Mouse (Mus musculus): ENCODE measurements around the gene Prrxl1.
A peak's percentile ranks its signal among the peaks of the same experiment; 100 is the strongest.

Prrxl1 gene

GRCm38 (mm10) chr14:32599290-32600041 lies at the start of gene Prrxl1:
Gene Prrxl1, plus strand, starts transcription at chr14:32599407.
- no peak for DNase-seq (ENCODE audit: low spot score in 2 of 2)

GRCm38 (mm10) chr14:32551854-32552253 lies 47.4 kb upstream of the Prrxl1 start:
- DNase-seq (ENCODE audit: low spot score in 2 of 2), result no peak

DNA sequence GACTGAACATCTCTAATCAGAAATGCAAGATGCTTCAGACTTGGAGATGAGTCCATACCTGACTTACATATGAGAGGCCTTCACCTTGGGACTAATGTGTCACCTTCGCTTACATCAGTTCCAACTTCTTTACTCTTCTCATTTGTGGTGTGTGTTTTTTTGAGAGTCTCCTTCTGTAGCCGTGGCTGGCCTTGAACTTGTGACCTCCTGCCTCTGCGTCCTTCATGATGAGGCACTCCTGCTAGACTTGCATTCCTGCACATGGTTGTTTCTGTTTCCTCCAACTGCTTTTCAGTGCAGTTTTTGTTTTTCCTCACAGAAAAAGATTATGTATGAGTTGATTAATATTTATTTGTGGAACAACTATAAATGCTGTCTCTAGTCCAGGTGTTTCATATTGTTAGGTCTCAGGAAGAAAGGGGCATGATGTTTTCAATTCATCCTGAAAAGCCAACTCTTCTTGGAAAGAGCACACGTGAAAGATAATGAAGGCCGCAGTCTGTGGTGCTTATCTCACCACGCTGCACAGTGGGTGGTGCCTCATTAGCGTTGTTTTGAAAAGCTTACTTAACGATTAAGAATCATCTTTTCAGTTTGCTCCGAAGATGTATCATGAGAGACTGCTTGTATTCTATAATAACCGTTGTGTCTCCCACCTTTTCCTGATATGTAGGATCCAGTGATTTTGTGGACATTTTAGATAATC lies 45.9 kb upstream of the Prrxl1 start:
- no peak for DNase-seq (ENCODE audit: low spot score in 2 of 2)

DNA sequence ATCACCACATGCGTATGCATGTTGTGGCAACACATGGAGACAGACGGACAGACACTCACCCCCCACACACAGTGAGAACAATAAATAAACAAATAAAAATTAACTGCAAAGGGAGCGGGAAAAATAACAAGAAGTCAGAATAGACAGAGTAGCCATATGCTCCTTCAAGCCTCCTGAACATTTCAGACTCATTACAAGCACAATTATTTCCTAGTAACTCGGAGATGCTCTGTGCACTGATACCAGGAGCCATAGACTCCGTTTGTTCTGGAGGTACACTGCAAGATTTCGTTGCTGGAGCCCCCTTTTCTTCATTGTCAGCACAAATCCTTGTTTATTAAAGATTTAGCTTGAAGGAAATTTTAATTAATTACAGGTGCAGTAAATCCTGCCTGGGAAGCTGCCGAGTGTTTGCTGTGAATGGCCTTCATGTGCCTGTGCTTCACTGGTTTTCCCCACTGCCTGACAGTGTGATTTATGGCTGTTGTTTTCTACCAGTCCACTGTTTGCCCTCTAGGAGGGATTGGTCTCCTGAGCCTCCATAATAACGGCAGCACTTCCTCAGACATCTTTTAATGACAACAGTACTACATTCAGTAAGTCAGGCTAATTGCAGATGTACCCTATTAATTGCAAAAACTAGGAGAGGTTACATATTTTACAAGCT lies 44.2 kb upstream of the Prrxl1 start:
- no peak for DNase-seq (ENCODE audit: low spot score in 2 of 2)

DNA sequence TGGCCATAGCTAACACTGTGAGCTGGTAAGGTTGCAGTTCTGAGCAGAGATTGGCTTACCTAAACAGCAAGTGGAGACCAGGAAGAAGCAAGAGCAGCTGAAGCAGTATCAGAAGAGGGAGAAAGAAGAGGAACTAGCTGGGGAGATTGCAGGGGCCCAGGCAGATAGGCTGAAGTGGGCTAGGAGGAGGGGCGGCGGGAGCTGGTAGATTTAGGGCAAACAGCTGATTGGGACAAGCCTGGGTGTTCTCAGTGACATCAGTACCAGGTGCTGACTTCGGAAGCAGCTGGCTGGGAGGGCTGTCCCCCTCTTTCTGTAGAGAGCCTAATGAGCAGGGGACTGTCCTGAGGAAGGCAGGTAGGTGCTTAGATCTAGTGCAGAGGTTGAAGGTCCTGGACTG lies 37.8 kb upstream of the Prrxl1 start:
- no peak for DNase-seq (ENCODE audit: low spot score in 2 of 2)

DNA sequence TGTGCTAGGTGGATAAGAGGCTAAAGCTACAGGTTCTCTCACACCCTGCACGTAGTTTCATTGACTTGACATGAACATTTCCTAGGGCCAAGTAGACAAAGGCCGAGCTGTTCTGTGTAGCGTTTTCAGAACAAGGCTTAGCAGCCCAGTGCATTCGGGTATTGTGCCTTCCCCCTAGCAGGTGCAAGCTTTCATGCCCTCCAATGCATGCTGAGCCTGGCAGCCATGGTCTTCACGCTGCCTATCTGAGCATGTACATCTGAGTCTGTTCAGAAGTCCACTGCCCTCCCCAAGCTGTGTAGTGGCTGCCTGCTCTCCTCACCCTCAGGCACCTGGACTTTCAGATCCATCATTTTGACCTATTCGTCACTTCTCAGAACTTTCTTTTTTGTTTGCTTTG lies 35.5 kb upstream of the Prrxl1 start:
- no peak for DNase-seq (ENCODE audit: low spot score in 2 of 2)

GRCm38 (mm10) chr14:32572519-32572918 lies 26.7 kb upstream of the Prrxl1 start:
- DNase-seq (ENCODE audit: low spot score in 2 of 2), result no peak

GRCm38 (mm10) chr14:32578420-32578819 lies 20.8 kb upstream of the Prrxl1 start:
- DNase-seq (ENCODE audit: low spot score in 2 of 2), result no peak

- DNase-seq (ENCODE audit: low spot score in 2 of 2), result no peak
Measured at GRCm38 (mm10) chr14:32583696-32584095, 15.5 kb upstream of the Prrxl1 start.

DNA sequence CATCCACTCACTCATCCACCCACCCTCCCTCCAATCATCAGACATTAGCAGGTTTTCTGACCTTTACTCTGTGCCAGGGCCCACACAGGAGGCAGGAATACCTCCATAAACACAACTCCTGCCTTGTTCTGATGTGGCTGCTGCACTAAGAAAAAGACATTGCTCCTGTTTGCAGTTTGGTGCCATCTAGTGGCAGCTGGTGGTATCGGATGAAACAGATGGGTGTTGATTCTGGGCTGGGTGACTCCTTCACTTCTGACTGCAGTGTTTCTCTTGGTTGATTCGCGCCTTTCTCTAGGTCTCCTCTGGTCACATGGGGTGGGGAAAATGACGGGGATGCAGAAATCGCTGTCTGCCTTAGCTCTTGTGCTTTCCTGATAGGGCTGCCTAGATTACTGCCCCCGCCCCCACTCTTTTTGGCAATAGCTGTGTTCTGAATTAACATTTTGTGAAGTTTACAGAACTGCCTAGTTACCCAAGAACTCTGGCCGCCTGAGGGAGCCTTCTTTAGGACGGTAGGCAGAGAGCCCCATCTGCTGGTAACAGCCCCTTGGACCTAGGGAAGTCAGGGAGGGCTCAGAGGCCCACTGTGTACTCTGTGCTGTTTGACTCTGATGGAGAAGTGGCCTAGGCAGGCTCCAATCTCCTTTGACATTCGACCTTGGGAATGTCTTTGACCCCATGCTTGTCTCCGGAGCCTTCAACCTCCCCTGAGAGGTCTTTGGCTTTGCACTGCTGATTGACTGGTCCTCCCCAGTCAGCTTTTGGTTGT lies 12.0 kb upstream of the Prrxl1 start:
- peak; percentile 53 to 66 for DNase-seq (ENCODE audit: low spot score in 2 of 2)

GRCm38 (mm10) chr14:32590377-32590776 lies 8.8 kb upstream of the Prrxl1 start:
- DNase-seq (ENCODE audit: low spot score in 2 of 2), result no peak

DNA sequence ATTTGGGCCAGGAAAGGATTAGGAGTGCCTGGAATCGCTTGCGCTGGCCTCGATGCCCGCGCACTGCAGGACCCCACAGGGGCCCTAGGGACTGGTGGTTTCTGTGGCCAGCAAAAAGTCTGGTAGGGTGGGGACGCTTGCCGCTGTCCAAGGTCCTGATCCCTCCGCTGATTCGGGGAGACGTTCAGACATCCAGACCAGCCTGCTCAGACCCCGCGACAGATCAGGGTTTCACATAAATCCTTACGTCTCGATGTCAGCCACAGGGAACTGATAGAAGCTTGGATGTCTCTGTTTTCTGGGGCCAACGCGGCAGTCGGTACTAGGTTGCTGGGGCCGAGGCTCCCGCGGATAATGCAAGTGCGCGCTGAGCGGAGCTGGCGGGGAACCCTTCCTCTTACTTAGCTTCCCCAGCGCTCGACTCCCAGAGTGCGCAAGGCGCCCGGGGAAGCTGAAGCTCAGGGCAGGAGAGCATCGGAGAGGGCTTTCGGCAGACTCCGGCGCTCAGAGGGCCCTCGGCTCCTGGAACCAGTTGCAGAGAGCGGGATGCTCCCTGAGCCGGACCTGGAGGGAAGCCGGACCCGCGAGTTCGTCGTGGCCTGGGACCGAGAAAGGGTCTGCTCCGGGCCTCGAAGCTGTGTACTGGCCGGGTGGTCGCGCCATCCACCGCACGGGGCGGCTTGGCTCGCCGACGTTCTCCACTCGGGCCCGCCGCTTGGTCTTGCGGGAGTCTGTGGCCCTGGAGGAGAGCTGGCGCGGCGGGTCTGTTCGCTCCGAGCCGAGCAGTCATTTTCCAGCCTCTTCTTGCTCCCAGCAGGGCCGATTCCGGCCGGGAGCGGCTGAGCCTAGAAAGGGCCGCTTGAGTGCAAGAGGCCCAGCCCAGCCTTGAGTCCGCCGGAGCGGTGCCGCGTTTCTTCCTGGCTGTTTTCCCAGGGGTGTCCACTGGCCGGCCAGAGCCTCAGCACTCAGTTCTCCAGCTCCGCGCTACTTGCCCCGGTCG lies 1.7 kb upstream of the Prrxl1 start:
- DNase-seq (ENCODE audit: low spot score in 2 of 2), result peak; percentile 26 to 58

- no peak for DNase-seq (ENCODE audit: low spot score in 2 of 2)
Measured at GRCm38 (mm10) chr14:32598437-32599219, 579 bp upstream of the Prrxl1 start.

DNA sequence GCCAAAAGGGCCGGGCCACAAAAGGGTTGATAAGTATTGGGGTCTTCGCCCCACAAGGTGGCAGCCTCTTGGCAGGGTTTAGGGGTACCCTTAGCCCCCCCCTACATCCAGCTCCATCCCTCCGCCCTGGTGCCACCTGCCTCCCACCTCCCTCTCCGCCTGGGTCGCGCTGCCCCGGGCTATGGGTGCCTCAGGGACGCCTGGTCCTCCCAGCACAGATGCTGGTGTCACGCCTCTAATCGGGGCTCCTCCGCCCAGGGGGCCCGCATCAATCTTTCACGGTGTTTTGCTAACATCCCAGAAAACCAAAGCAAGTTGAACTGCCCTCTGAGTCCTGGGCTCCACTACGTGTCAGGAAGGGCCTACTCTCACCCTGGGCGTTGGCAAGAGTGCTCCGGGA lies 903 bp downstream of the Prrxl1 start:
- DNase-seq (ENCODE audit: low spot score in 2 of 2), result no peak

GRCm38 (mm10) chr14:32605508-32605907 lies 6.3 kb downstream of the Prrxl1 start:
- DNase-seq (ENCODE audit: low spot score in 2 of 2), result no peak

GRCm38 (mm10) chr14:32606316-32606715 lies 7.1 kb downstream of the Prrxl1 start:
- DNase-seq (ENCODE audit: low spot score in 2 of 2), result no peak

DNA sequence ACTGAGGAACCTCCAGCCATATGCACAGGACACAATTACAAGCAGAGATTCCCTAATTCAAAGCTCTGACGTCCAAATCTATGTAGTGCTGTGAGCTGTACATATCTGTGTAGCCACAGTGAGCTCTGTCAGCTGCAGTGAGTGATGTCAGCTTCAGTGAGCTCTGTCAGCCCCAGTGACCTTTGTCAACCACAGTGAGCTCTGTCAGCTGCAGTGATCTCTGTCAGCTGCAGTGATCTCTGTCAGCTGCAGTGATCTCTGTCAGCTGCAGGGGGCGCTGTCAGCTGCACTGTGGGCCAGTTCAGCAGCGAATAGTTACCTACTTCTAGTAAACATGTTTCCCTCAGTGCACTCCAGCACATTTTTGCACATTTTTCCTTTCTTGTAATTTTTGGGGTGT lies 10.2 kb downstream of the Prrxl1 start:
- peak in 1 of 2 experiments; percentile 32 for DNase-seq (ENCODE audit: low spot score in 2 of 2)

DNA sequence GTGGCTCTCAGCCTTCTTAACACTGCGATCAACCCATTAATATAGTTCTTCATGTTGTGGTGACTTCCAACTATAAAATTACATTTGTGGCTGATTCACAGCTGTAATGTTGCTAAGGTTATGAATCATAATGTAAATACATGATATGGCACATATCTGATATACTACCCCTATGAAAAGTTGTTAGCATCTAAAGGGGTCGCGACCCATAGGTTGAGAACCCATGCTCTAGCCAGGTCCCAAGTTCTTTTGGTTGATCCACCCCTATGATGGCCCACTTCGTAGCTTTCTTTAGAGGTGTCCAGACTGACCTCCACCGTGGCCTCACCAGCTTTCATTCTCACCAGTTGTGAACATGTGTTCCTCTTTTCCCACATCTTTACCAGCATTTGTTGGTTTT lies 18.0 kb downstream of the Prrxl1 start:
- DNase-seq (ENCODE audit: low spot score in 2 of 2), result no peak

DNA sequence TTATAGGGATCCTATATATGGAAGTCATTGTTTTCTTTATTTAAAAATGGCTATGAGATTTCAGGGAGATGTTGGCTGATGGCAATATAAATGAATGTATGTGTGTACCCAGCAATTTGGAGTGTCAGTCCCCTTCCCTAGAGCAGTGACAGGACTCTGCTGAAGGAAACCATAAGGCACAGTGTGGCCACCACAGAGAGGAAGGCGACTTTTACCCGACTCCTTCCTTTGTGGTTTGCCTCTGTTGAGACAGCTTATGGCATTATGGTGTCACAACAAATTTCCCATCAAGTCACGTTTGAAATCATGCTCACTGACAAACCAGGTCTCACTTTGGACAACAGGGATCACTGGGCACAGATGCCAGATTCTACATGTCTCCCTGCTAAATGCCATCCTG lies 25.0 kb downstream of the Prrxl1 start:
- no peak for DNase-seq (ENCODE audit: low spot score in 2 of 2)

- DNase-seq (ENCODE audit: low spot score in 2 of 2), result no peak
Measured at GRCm38 (mm10) chr14:32624811-32625210, 25.6 kb downstream of the Prrxl1 start.
